Mouse (Mus musculus) liver, embryonic 14.5 days (tissue): Measurements from ENCODE around the gene Acsm5. TPM values are rescaled to one million over a fixed set of nuclear protein-coding genes. Genes with fewer than 3 reads are reported as not detected.
"Not testable (repeated sequence)": the region's sequence is repeated elsewhere in the genome, so short reads cannot be mapped to it uniquely, and the experiment has no call there.

Source experiments
- ATAC-seq: fragments of 200-750 bp; cut with Nextera tagmentation; 2 replicates; pipeline ENCODE4 v1.8.0; 2017; ENCODE audit warnings: moderate number of reproducible peaks, mild to moderate bottlenecking, moderate library complexity; ENCODE audit not compliant: insufficient read depth
- DNase-seq, 3 experiments: peaks; one replicate each; pipeline ENCODE4 v3.0.0-alpha.2; 2012 to 2013; ENCODE audit warnings: low read depth in 3 of 3, low spot score in 3 of 3
- H3K27ac ChIP-seq: fragments of 300-500 bp; sonication (generic); 2 replicates; pipeline ENCODE4 v1.5.1; 2014; ENCODE audit warnings: moderate library complexity, mild to moderate bottlenecking, control low read depth, inconsistent platforms
- H3K27me3 ChIP-seq: fragments of 300-500 bp; sonication (generic); 2 replicates; pipeline ENCODE4 v1.6.1; 2014; ENCODE audit warnings: mild to moderate bottlenecking, low read length, moderate library complexity; ENCODE audit not compliant: control insufficient read depth, insufficient read depth
- H3K36me3 ChIP-seq: fragments of 300-500 bp; sonication (generic); replicated peaks from 2 replicates; pipeline ENCODE4 v1.6.1; 2014; ENCODE audit warnings: low read depth; ENCODE audit not compliant: control insufficient read depth, insufficient read depth
- H3K4me1 ChIP-seq, 2 experiments: fragments of 200-500 bp in 1 of 2; fragments of 300-500 bp in 1 of 2; sonication (generic) in 1 of 2; replicated peaks; 2 replicates each; pipeline ENCODE4 v1.6.1; 2012 to 2014; ENCODE audit warnings: antibody characterized with exemption in 1 of 2, inconsistent platforms in 1 of 2, low read length in 1 of 2; ENCODE audit not compliant: control insufficient read depth in 2 of 2, insufficient read depth in 2 of 2
- H3K4me2 ChIP-seq: fragments of 300-500 bp; sonication (generic); 2 replicates; pipeline ENCODE4 v1.6.1; 2014; ENCODE audit warnings: low read depth, mild to moderate bottlenecking, control low read depth, moderate library complexity
- H3K4me3 ChIP-seq, 2 experiments: fragments of 200-500 bp in 1 of 2; fragments of 300-500 bp in 1 of 2; sonication (generic) in 1 of 2; 2 replicates each; pipeline ENCODE4 v1.5.1; 2012 to 2014; ENCODE audit warnings: low read depth in 2 of 2, low read length in 2 of 2, mild to moderate bottlenecking in 2 of 2, control low read depth in 1 of 2, inconsistent platforms in 1 of 2, moderate library complexity in 1 of 2; ENCODE audit not compliant: insufficient read depth in 1 of 2
- H3K9ac ChIP-seq: fragments of 300-500 bp; sonication (generic); replicated peaks from 2 replicates; pipeline ENCODE4 v1.6.1; 2014; ENCODE audit warnings: mild to moderate bottlenecking, control low read depth, moderate library complexity
- H3K9me3 ChIP-seq: fragments of 300-500 bp; sonication (generic); 2 replicates; pipeline ENCODE4 v1.6.1; 2016; ENCODE audit warnings: low read length, mixed read lengths; ENCODE audit not compliant: control insufficient read depth
- CTCF ChIP-seq: IDR thresholded peaks from 2 replicates; pipeline ENCODE4 v1.5.1; 2016; ENCODE audit warnings: antibody characterized with exemption, low read depth, control low read depth
- EP300 ChIP-seq: IDR thresholded peaks from 2 replicates; pipeline ENCODE4 v1.6.1; 2016; ENCODE audit warnings: antibody characterized with exemption, low read depth
- WGBS: fragments of 180-500 bp; shearing (Covaris S2); extraction: QIAGEN DNeasy Blood & Tissue Kit; methylation state at CpG from one replicate; pipeline ENCODE4 v1.1.7; 2014; ENCODE audit not compliant: insufficient replicate concordance; 5-methylcytosine and 5-hydroxymethylcytosine counted together
- polyA plus RNA-seq, 2 experiments: library from polyadenylated mRNA; depleted of rRNA in 1 of 2; stranded (reverse) in 1 of 2; unstranded in 1 of 2; fragments of >200 nt; fragmentation: Nextera tagmentation in 1 of 2; extraction: Ambion mirVana in 1 of 2; gene quantifications; 2 replicates each; pipeline versions ENCODE4 v1.2.1 to v1.2.3; 2012 to 2014

Acsm5 gene
- polyA plus RNA-seq, 2 experiments, result 0.06 to 0.32 TPM

GRCm38 (mm10) chr7:119559789-119560451, 40.7 kb downstream of the Acsm5 start:
- no peak for TF ChIP-seq CTCF
- TF ChIP-seq EP300, result no peak
- DNase-seq, result no peak
- Histone ChIP-seq H3K9ac (no peak overlapping the region), H3K9me3 (no peaks in the 10 kb centered on the region), H3K4me3 (no peak overlapping the region), H3K4me1 (no peaks in the 10 kb centered on the region), H3K36me3 (no peaks in the 10 kb centered on the region), H3K27me3 (no peaks in the 10 kb centered on the region), H3K4me2 (no peak overlapping the region), H3K27ac (no peak overlapping the region)
- 63% methylated on average over 3 of the region's 3 CpGs for WGBS
- no peak for ATAC-seq

- Histone ChIP-seq H3K9ac (no peak overlapping the region), H3K4me1 (no peaks in the 10 kb centered on the region), H3K36me3 (no peaks in the 10 kb centered on the region), H3K27ac (no peak overlapping the region), H3K4me2 (no peak overlapping the region), H3K4me3 (no peak overlapping the region), H3K9me3 (no peaks in the 10 kb centered on the region), H3K27me3 (no peaks in the 10 kb centered on the region)
- 64% methylated on average over 3 of the region's 3 CpGs for WGBS
- TF ChIP-seq CTCF, result no peak
- ATAC-seq (no peak), DNase-seq (no peak)
Observed at GRCm38 (mm10) chr7:119560452-119560835, 41.2 kb downstream of the Acsm5 start.

GRCm38 (mm10) chr7:119561441-119561840, 42.2 kb downstream of the Acsm5 start:
- no peak overlapping the region for H3K27ac ChIP-seq

GRCm38 (mm10) chr7:119562476-119562875, 43.2 kb downstream of the Acsm5 start:
- 66% methylated on average over 2 of the region's 2 CpGs for WGBS
- not testable (repeated sequence) for H3K36me3 ChIP-seq, ATAC-seq

More at GRCm38 (mm10) chr7:119561441-119561840, 42.2 kb downstream of the Acsm5 start:
- Histone ChIP-seq H3K27me3 (no peaks in the 10 kb centered on the region), H3K4me1 (no peaks in the 10 kb centered on the region), H3K36me3 (no peaks in the 10 kb centered on the region), H3K9ac (no peak overlapping the region), H3K9me3 (no peaks in the 10 kb centered on the region), H3K4me3 (no peak overlapping the region), H3K4me2 (no peak overlapping the region)
- TF ChIP-seq EP300 (no peak), CTCF (no peak)
- ATAC-seq (no peak), DNase-seq (no peak)
- 26% methylated on average over 4 of the region's 4 CpGs for WGBS

GRCm38 (mm10) chr7:119594530-119595107, 75.4 kb downstream of the Acsm5 start:
- 55% methylated on average over 3 of the region's 3 CpGs for WGBS
- Histone ChIP-seq H3K4me3 (no peak overlapping the region), H3K9ac (no peak overlapping the region), H3K27ac (no peak overlapping the region), H3K27me3 (no peaks in the 10 kb centered on the region), H3K9me3 (no peaks in the 10 kb centered on the region), H3K4me1 (no peaks in the 10 kb centered on the region), H3K36me3 (no peaks in the 10 kb centered on the region), H3K4me2 (no peak overlapping the region)
- DNase-seq (no peak), ATAC-seq (no peak)
- TF ChIP-seq CTCF (no peak), EP300 (no peak)

More at GRCm38 (mm10) chr7:119562476-119562875, 43.2 kb downstream of the Acsm5 start:
- H3K9me3 ChIP-seq, H3K27me3 ChIP-seq, H3K4me1 ChIP-seq, DNase-seq, H3K9ac ChIP-seq, H3K4me2 ChIP-seq, H3K4me3 ChIP-seq, H3K27ac ChIP-seq: not testable (repeated sequence)

Other genes starting within 250 kb of the Acsm5 start
- not detected in 2 replicates for gene Gp2, start 60.2 kb upstream of the Acsm5 start, polyA plus RNA-seq (2012; rRNA removed)
- gene Gp2, start 60.2 kb upstream of the Acsm5 start, polyA plus RNA-seq (2014; fragmentation: Nextera tagmentation; extraction: Ambion mirVana), result not detected in 2 replicates
- not detected in 2 replicates for gene Umod, start 40.2 kb upstream of the Acsm5 start, polyA plus RNA-seq (2012; rRNA removed)
- not detected in 2 replicates for gene Umod, start 40.2 kb upstream of the Acsm5 start, polyA plus RNA-seq (2014; fragmentation: Nextera tagmentation; extraction: Ambion mirVana)
- not detected in 2 replicates for gene Pdilt, start 4.0 kb downstream of the Acsm5 start, polyA plus RNA-seq (2012; rRNA removed)
- gene Pdilt, start 4.0 kb downstream of the Acsm5 start, polyA plus RNA-seq (2014; fragmentation: Nextera tagmentation; extraction: Ambion mirVana), result not detected in 2 replicates
- not detected in 2 replicates for gene Acsm2, start 34.9 kb downstream of the Acsm5 start, polyA plus RNA-seq (2012; rRNA removed)
- gene Acsm2, start 34.9 kb downstream of the Acsm5 start, polyA plus RNA-seq (2014; fragmentation: Nextera tagmentation; extraction: Ambion mirVana), result 0.19 TPM in 1 of 2 replicates, not detected in the other
- gene Acsm1, start 87.6 kb downstream of the Acsm5 start, polyA plus RNA-seq (2012; rRNA removed), result 0.80 and 1.5 TPM in 2 replicates
- 1.4 and 2.5 TPM in 2 replicates for gene Acsm1, start 87.6 kb downstream of the Acsm5 start, polyA plus RNA-seq (2014; fragmentation: Nextera tagmentation; extraction: Ambion mirVana)
- gene Acsm4, start 170.6 kb downstream of the Acsm5 start, polyA plus RNA-seq (2012; rRNA removed), result not detected in 2 replicates
- not detected in 2 replicates for gene Acsm4, start 170.6 kb downstream of the Acsm5 start, polyA plus RNA-seq (2014; fragmentation: Nextera tagmentation; extraction: Ambion mirVana)
- gene Thumpd1, start 201.3 kb downstream of the Acsm5 start, polyA plus RNA-seq (2012; rRNA removed), result 8.7 and 14.6 TPM in 2 replicates
- 28.1 and 31.2 TPM in 2 replicates for gene Thumpd1, start 201.3 kb downstream of the Acsm5 start, polyA plus RNA-seq (2014; fragmentation: Nextera tagmentation; extraction: Ambion mirVana)
- 1.6 and 1.9 TPM in 2 replicates for gene Acsm3, start 241.5 kb downstream of the Acsm5 start, polyA plus RNA-seq (2012; rRNA removed)
- gene Acsm3, start 241.5 kb downstream of the Acsm5 start, polyA plus RNA-seq (2014; fragmentation: Nextera tagmentation; extraction: Ambion mirVana), result 2.0 and 2.1 TPM in 2 replicates